Mouse (Mus musculus) kidney, embryonic 16.5 days (tissue): ENCODE data around the gene Nxpe5. TPM values are rescaled to one million over a fixed set of nuclear protein-coding genes. Genes with fewer than 3 reads are reported as not detected.
A peak's percentile ranks its signal among the peaks of the same experiment; 100 is the strongest.

Experiments
- ATAC-seq: fragments of 200-750 bp; cut with Nextera tagmentation; 2 replicates; pipeline ENCODE4 v1.8.0; 2017; ENCODE audit warnings: moderate TSS enrichment; ENCODE audit not compliant: low FRiP score, low TSS enrichment
- H3K27ac ChIP-seq: fragments of 300-500 bp; sonication (generic); 2 replicates; pipeline ENCODE4 v1.5.1; 2014; ENCODE audit warnings: low read length
- H3K27me3 ChIP-seq: fragments of 300-500 bp; sonication (generic); 2 replicates; pipeline ENCODE4 v1.6.1; 2014; ENCODE audit warnings: low read length, control low read depth, mixed read lengths; ENCODE audit not compliant: insufficient read depth
- H3K36me3 ChIP-seq: fragments of 300-500 bp; sonication (generic); 2 replicates; pipeline ENCODE4 v1.6.1; 2014; ENCODE audit warnings: low read length, control low read depth, mixed read lengths; ENCODE audit not compliant: insufficient read depth
- H3K4me1 ChIP-seq: fragments of 300-500 bp; sonication (generic); 2 replicates; pipeline ENCODE4 v1.6.1; 2014; ENCODE audit warnings: low read length, control low read depth, mixed read lengths; ENCODE audit not compliant: insufficient read depth
- H3K4me2 ChIP-seq: fragments of 300-500 bp; sonication (generic); replicated peaks from 2 replicates; pipeline ENCODE4 v1.6.1; 2014; ENCODE audit warnings: low read depth, low read length
- H3K4me3 ChIP-seq: fragments of 300-500 bp; sonication (generic); 2 replicates; pipeline ENCODE4 v1.5.1; 2014; ENCODE audit warnings: mild to moderate bottlenecking, low read length
- H3K9ac ChIP-seq: fragments of 300-500 bp; sonication (generic); replicated peaks from 2 replicates; pipeline ENCODE4 v1.6.1; 2014; ENCODE audit warnings: low read length
- H3K9me3 ChIP-seq: fragments of 300-500 bp; sonication (generic); 2 replicates; pipeline ENCODE4 v1.6.1; 2016; ENCODE audit warnings: low read length, control low read depth
- WGBS: fragments of 180-500 bp; shearing (Covaris S2); extraction: QIAGEN DNeasy Blood & Tissue Kit; methylation state at CpG from one replicate; pipeline ENCODE4 v1.1.7; 2014; 5-methylcytosine and 5-hydroxymethylcytosine counted together
- polyA plus RNA-seq: library from polyadenylated mRNA; unstranded; fragments of >200 nt; fragmentation: Nextera tagmentation; extraction: Ambion mirVana; gene quantifications from 2 replicates; pipeline ENCODE4 v1.2.1, GENCODE M21; 2015

The Nxpe5 gene
- polyA plus RNA-seq = 0.06 TPM in 2 replicates

DNA sequence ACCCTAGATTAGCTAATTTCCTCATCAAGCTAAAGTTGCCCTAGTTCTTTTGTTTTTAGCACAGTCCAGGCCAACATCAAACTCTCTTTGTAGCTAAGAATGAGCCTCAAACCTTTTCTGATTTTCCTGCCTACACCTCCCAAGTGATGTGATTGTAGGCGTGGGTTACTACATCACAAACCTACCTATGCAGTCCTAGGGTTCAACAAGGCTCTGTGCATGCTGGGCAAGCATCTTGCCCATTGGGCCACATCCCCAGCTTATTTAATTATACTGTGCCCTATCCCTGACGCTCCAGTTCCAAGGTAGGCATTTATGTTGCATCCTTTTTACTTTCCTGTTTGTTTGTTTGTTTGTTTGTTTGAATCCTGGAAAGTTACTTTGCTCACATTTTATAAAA is at the start of gene Nxpe5:
Nxpe5 (plus strand) TSS at position 199 of the 400 bp plus-strand sequence.
- Histone ChIP-seq H3K4me3 (no peak within 1 kb of the TSS), H3K9me3 (no peaks in the 10 kb centered on the region), H3K4me2 (no peak within 1 kb of the TSS), H3K27ac (no peak within 1 kb of the TSS), H3K9ac (no peak within 1 kb of the TSS), H3K27me3 (no peaks in the 10 kb centered on the region), H3K4me1 (no peaks in the 10 kb centered on the region), H3K36me3 (no peaks in the 10 kb centered on the region)
- no peak for ATAC-seq
- 65% methylated on average over 2 of the region's 2 CpGs for WGBS

- Histone ChIP-seq H3K4me2 (peak within 1 kb of the TSS; percentile 69), H3K4me1 (peaks cover 13% of the 10 kb centered on the region), H3K4me3 (peak within 1 kb of the TSS; percentile 65), H3K9me3 (no peaks in the 10 kb centered on the region), H3K27ac (peak within 1 kb of the TSS; percentile 83), H3K27me3 (no peaks in the 10 kb centered on the region), H3K9ac (peak within 1 kb of the TSS; percentile 88), H3K36me3 (peaks cover 19% of the 10 kb centered on the region)
- WGBS = under 1% methylated on average over 31 of the region's 31 CpGs
- peak; percentile 85 for ATAC-seq
Observed at GRCm38 (mm10) chr5:138186950-138187638, 38.6 kb upstream of the Nxpe5 start, which contains the start of the genes Taf6 and Cnpy4. Gene Taf6 (minus strand): TSS chr5:138187451. Gene Cnpy4 (plus strand): TSS chr5:138187485.

DNA sequence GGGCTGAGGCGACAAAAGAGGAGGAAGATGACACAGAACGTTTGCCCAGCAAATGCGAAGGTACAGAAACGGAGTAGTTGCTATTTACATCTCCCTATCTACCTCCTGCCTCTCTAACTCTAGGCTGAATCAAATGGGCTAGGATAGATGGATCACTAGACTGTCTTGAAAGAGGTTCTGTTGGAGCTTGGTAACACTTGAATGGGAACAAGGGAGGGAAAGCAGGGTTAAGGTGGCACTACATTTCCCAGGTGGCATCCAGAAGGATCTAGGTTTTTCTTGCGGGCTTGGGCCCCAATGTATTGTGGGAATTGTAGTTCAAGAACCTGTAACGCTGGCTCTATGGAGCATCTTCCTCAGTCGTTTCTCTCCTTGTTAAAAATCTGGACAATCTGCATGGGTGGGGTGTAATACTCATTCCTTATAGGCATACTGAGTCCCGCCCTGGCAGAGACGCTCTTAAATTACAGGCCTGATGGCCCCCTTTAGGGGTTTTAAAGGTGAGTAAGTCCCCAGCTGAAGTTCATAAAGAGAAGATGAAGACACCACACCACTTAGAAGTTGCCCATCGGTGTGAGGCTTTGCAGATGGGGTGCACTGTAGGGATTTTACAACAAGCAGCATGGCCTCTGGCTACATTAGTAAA is 37.9 kb upstream of the Nxpe5 start:
- Histone ChIP-seq H3K27me3 (no peaks in the 10 kb centered on the region), H3K4me1 (peaks cover 13% of the 10 kb centered on the region), H3K4me2 (peak overlapping the region; percentile 69), H3K27ac (peak overlapping the region; percentile 83), H3K36me3 (peaks cover 21% of the 10 kb centered on the region), H3K9ac (peak overlapping the region; percentile 88), H3K4me3 (peak overlapping the region; percentile 65), H3K9me3 (no peaks in the 10 kb centered on the region)
- ATAC-seq = peak; percentile 86
- 0% methylated on average over 10 of the region's 10 CpGs for WGBS

DNA sequence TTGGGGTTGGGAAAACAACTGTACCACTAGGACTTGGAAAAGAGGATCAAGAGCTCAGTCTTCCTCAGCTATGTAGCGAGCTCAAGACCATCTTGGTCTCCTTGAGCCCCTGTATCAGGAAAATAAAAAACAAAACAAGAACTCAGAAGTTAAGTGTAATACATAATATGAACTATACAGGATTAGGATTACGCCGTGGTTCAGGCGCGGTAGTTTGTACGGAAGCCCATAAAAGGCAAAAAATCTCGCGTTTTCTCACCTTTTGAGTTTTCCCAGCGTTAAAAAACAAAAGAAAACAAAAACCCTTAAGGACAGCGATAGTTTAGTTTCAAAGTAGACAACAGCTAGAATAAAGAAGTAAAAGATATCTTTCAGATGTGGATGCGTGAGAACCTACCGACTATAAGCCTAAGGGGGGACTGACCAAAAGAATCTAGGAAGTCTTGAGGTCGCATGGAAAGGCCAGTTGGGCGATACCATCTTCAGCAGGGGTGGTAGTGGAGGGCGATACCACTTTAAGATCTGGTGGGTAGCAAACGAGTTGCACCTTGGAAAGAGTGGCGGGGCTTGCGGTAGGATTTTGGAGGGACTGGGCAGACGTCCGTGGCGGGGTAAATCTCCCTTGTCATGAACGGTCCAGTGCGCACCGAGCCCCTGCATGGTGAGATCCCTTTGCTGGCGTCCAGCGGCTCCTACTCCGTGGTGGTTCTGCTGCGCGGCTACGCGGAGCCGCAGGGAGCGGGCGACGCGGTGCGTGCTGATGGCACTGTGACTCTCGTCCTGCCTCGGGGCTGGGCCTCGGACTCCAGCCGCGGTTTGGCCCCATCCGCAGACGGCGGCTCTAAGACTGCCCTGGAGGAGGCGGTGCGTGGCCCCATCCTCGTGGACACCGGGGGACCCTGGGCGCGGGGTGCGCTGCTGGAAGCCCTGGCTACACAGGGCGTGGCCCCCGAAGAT is 31.6 kb upstream of the Nxpe5 start, which contains the start of gene Mblac1:
Mblac1 (plus strand) TSS at position 544 of the 957 bp plus-strand sequence.
- H3K27me3 ChIP-seq = no peaks in the 10 kb centered on the region
- H3K4me3 ChIP-seq = peak within 1 kb of the TSS; percentile 77
- peak within 1 kb of the TSS; percentile 88 for H3K9ac ChIP-seq
- H3K4me1 ChIP-seq = peaks cover 13% of the 10 kb centered on the region; the same call in 1 of the 2 replicates
- ATAC-seq = peak; percentile 85
- H3K9me3 ChIP-seq = no peaks in the 10 kb centered on the region
- H3K36me3 ChIP-seq = peaks cover 11% of the 10 kb centered on the region
- WGBS = 7% methylated on average over 54 of the region's 54 CpGs
- peak within 1 kb of the TSS; percentile 90 for H3K27ac ChIP-seq
- H3K4me2 ChIP-seq = peak within 1 kb of the TSS; percentile 97

DNA sequence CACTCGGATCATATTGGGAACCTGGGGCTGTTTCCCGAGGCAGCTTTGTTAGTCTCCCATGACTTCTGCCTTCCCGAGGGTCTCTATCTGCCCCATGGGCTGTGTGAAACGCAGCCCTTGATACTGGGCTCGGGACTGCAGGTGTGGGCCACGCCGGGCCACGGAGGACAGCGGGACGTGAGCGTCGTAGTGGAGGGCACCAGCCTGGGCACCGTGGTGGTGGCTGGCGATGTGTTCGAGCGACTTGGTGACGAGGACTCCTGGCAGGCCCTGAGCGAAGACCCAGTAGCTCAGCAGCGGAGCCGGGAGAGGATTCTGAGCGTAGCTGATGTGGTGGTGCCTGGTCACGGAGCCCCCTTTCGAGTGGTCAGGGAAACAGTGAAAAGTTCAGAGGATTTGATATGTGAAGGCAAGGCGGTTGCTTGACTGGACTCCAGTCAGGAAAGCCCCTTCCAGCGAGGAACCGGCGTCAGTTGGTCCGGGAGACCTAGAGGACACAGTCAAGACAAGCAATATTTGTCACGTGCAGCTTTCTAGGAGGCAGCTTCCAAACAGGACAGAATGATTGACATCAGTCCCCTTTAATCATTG is 30.8 kb upstream of the Nxpe5 start:
- H3K4me3 ChIP-seq = peak overlapping the region; percentile 77
- WGBS = under 1% methylated on average over 28 of the region's 29 CpGs

DNA sequence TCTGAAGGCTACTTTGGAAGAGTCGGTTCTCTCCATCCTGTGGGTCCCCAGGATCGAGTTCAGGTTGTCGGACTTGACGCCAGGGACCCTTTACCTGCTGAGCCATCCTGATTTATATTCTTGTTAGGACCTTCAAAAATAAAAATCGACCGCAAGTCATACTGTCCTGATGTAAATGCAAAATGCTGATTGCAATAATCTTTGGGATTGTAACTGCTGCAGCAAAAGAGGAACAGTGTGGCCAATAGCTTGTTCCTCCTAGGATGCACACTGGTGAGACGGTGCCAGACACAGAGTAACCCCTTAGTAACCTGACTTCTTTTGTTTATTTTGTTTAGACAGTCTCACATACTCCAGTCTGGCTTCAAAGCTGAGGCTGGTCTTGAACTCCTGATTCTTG is 30.2 kb upstream of the Nxpe5 start:
- Histone ChIP-seq H3K4me3 (peak overlapping the region; percentile 77), H3K4me2 (peak overlapping the region; percentile 97), H3K9ac (0 out of 2 replicates have a peak overlapping the region, but pooled peaks have one; percentile 88), H3K36me3 (peaks cover 11% of the 10 kb centered on the region), H3K27ac (no peak overlapping the region), H3K9me3 (no peaks in the 10 kb centered on the region), H3K27me3 (no peaks in the 10 kb centered on the region), H3K4me1 (peaks cover 13% of the 10 kb centered on the region; the same call in 1 of the 2 replicates)
- no peak for ATAC-seq
- WGBS = 59% methylated on average over 7 of the region's 7 CpGs

More for the DNA sequence above, 30.8 kb upstream of the Nxpe5 start:
- H3K4me2 ChIP-seq = peak overlapping the region; percentile 97
- peak overlapping the region; percentile 88 for H3K9ac ChIP-seq
- peak overlapping the region; percentile 90 for H3K27ac ChIP-seq
- H3K36me3 ChIP-seq = peaks cover 11% of the 10 kb centered on the region
- no peaks in the 10 kb centered on the region for H3K27me3 ChIP-seq
- peak; percentile 68 for ATAC-seq
- no peaks in the 10 kb centered on the region for H3K9me3 ChIP-seq
- peaks cover 13% of the 10 kb centered on the region; the same call in 1 of the 2 replicates for H3K4me1 ChIP-seq

- no peak overlapping the region for H3K4me3 ChIP-seq
- H3K27me3 ChIP-seq = no peaks in the 10 kb centered on the region
- no peaks in the 10 kb centered on the region for H3K36me3 ChIP-seq
- H3K9me3 ChIP-seq = no peaks in the 10 kb centered on the region; the same call in 1 of the 2 replicates
- ATAC-seq = no peak
- no peak overlapping the region for H3K4me2 ChIP-seq
- 13% methylated on average over 1 of the region's 1 CpGs for WGBS
- peaks cover 7% of the 10 kb centered on the region; the same call in 1 of the 2 replicates for H3K4me1 ChIP-seq
- H3K9ac ChIP-seq = no peak overlapping the region
- H3K27ac ChIP-seq = no peak overlapping the region
Observed at GRCm38 (mm10) chr5:138199576-138199975, 26.1 kb upstream of the Nxpe5 start.

DNA sequence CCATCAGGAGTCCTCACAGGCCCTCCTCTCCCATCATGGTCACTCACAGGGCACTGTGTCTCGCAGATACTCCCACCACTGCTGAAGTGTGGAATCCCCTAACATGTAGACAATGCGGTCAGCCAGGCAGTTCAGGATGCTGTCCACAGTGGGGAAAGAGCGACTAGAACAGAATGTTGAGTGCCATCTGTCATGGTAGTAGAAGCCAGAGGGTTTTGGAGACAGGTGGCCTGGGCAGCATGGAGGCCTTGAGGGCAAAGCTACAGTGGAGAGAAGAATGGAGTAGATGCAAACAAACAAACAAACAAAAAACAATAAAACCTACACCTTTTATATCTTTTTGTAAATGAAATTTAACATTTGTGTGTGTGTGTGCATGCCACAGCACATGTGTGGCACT is 23.6 kb upstream of the Nxpe5 start:
- 88% methylated on average over 3 of the region's 3 CpGs for WGBS
- peaks cover 4% of the 10 kb centered on the region for H3K9me3 ChIP-seq
- H3K4me1 ChIP-seq = no peaks in the 10 kb centered on the region
- no peak overlapping the region for H3K9ac ChIP-seq
- H3K27me3 ChIP-seq = no peaks in the 10 kb centered on the region
- ATAC-seq = no peak
- no peak overlapping the region for H3K27ac ChIP-seq
- no peak overlapping the region for H3K4me3 ChIP-seq
- H3K4me2 ChIP-seq = no peak overlapping the region
- no peaks in the 10 kb centered on the region for H3K36me3 ChIP-seq

DNA sequence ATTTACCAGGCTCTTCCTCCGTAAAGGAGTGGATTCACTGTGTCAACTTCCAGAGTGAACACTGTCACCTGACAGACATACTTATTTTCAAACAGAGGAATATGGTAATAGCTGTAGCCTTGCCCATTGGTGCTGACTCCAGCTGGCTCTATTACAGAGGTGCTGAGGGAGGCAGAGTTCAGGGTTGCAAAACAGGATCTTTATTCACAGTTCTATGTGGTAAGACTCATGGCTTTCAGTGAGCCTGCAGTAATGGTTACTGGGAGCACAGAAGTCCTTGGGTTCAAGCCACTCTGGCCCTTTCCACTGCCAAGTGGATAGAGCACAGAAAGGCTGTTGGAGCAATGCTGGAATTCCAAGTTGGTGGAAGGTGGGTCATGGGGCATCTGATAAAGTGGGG is 18.4 kb upstream of the Nxpe5 start:
- H3K9me3 ChIP-seq = peaks cover 4% of the 10 kb centered on the region
- no peak overlapping the region for H3K4me3 ChIP-seq
- WGBS = 90% methylated on average over 1 of the region's 1 CpGs
- H3K36me3 ChIP-seq = no peaks in the 10 kb centered on the region
- H3K9ac ChIP-seq = no peak overlapping the region
- H3K27me3 ChIP-seq = no peaks in the 10 kb centered on the region
- H3K4me1 ChIP-seq = no peaks in the 10 kb centered on the region
- H3K4me2 ChIP-seq = no peak overlapping the region
- no peak overlapping the region for H3K27ac ChIP-seq
- no peak for ATAC-seq
